Mouse (Mus musculus) thymus, adult 2 months (tissue): ENCODE data around the gene Col9a2.

ENCODE experiments used
- CTCF ChIP-seq: fragments of 200-500 bp; IDR thresholded peaks from 2 replicates; pipeline ENCODE4 v1.5.1; 2012; ENCODE audit warnings: mild to moderate bottlenecking, control low read depth, low read length, moderate library complexity, borderline replicate concordance; ENCODE audit not compliant: control insufficient read depth, poor library complexity, insufficient read depth; ENCODE audit errors: extremely low read depth
- POLR2A ChIP-seq: fragments of 200-500 bp; IDR thresholded peaks from 2 replicates; pipeline ENCODE4 v1.6.1; 2012; ENCODE audit warnings: mild to moderate bottlenecking, low read length, control low read depth, moderate library complexity; ENCODE audit not compliant: control insufficient read depth, poor library complexity, insufficient read depth; ENCODE audit errors: extremely low read depth

DNA sequence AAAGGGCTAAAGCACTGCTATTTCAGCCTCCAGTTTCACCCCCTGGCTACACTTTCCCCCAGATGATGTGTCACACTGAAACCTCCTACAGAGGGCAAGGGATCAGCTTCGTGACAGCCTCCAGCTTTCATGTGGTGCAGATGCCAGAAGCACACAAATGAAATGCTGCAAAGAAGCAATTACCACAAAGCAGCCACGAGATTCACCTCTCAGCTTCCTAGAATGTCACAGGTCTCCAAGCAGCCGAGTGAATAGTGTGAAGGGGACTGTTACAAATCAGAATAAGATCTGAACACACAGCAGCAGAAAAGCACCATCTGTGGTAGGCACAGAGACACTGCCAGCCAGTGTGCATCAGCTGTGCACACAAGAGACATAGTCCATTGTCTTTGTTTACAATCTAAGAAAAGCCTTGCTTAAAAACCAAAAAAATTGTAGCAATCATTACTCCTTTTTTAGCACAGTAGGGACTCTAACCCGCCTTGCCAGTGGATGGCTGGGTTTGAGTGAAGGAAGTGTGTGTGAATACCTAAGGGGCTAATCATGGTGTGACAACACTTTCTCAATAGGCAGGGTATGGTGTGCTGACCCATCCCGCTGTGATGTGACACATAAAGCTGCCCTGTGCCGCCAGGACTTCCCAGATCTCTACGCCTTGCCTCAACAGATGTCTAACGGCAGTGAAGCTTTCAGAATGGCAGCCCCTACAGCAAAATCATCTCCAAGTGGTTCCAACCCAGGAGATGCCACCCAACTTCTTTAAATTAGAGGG lies 36.6 kb upstream of the Col9a2 start:
- TF ChIP-seq CTCF: no peak
- no peak for TF ChIP-seq POLR2A
